Mouse (Mus musculus) liver, embryonic 14.5 days (tissue): ENCODE results near the gene Mdm4. TPM values are rescaled to one million over a fixed set of nuclear protein-coding genes. Genes with fewer than 3 reads are reported as not detected.
"Not testable (repeated sequence)": the region's sequence is repeated elsewhere in the genome, so short reads cannot be mapped to it uniquely, and the experiment has no call there.

Experiments used
- ATAC-seq: fragments of 200-750 bp; cut with Nextera tagmentation; 2 replicates; pipeline ENCODE4 v1.8.0; 2017; ENCODE audit warnings: moderate number of reproducible peaks, mild to moderate bottlenecking, moderate library complexity; ENCODE audit not compliant: insufficient read depth
- DNase-seq, 3 experiments: peaks; one replicate each; pipeline ENCODE4 v3.0.0-alpha.2; 2012 to 2013; ENCODE audit warnings: low read depth in 3 of 3, low spot score in 3 of 3
- H3K27ac ChIP-seq: fragments of 300-500 bp; sonication (generic); 2 replicates; pipeline ENCODE4 v1.5.1; 2014; ENCODE audit warnings: moderate library complexity, mild to moderate bottlenecking, control low read depth, inconsistent platforms
- H3K27me3 ChIP-seq: fragments of 300-500 bp; sonication (generic); 2 replicates; pipeline ENCODE4 v1.6.1; 2014; ENCODE audit warnings: mild to moderate bottlenecking, low read length, moderate library complexity; ENCODE audit not compliant: control insufficient read depth, insufficient read depth
- H3K36me3 ChIP-seq: fragments of 300-500 bp; sonication (generic); replicated peaks from 2 replicates; pipeline ENCODE4 v1.6.1; 2014; ENCODE audit warnings: low read depth; ENCODE audit not compliant: control insufficient read depth, insufficient read depth
- H3K4me1 ChIP-seq, 2 experiments: fragments of 200-500 bp in 1 of 2; fragments of 300-500 bp in 1 of 2; sonication (generic) in 1 of 2; replicated peaks; 2 replicates each; pipeline ENCODE4 v1.6.1; 2012 to 2014; ENCODE audit warnings: antibody characterized with exemption in 1 of 2, inconsistent platforms in 1 of 2, low read length in 1 of 2; ENCODE audit not compliant: control insufficient read depth in 2 of 2, insufficient read depth in 2 of 2
- H3K4me2 ChIP-seq: fragments of 300-500 bp; sonication (generic); 2 replicates; pipeline ENCODE4 v1.6.1; 2014; ENCODE audit warnings: low read depth, mild to moderate bottlenecking, control low read depth, moderate library complexity
- H3K4me3 ChIP-seq, 2 experiments: fragments of 200-500 bp in 1 of 2; fragments of 300-500 bp in 1 of 2; sonication (generic) in 1 of 2; 2 replicates each; pipeline ENCODE4 v1.5.1; 2012 to 2014; ENCODE audit warnings: low read depth in 2 of 2, low read length in 2 of 2, mild to moderate bottlenecking in 2 of 2, control low read depth in 1 of 2, inconsistent platforms in 1 of 2, moderate library complexity in 1 of 2; ENCODE audit not compliant: insufficient read depth in 1 of 2
- H3K9ac ChIP-seq: fragments of 300-500 bp; sonication (generic); replicated peaks from 2 replicates; pipeline ENCODE4 v1.6.1; 2014; ENCODE audit warnings: mild to moderate bottlenecking, control low read depth, moderate library complexity
- H3K9me3 ChIP-seq: fragments of 300-500 bp; sonication (generic); 2 replicates; pipeline ENCODE4 v1.6.1; 2016; ENCODE audit warnings: low read length, mixed read lengths; ENCODE audit not compliant: control insufficient read depth
- CTCF ChIP-seq: IDR thresholded peaks from 2 replicates; pipeline ENCODE4 v1.5.1; 2016; ENCODE audit warnings: antibody characterized with exemption, low read depth, control low read depth
- EP300 ChIP-seq: IDR thresholded peaks from 2 replicates; pipeline ENCODE4 v1.6.1; 2016; ENCODE audit warnings: antibody characterized with exemption, low read depth
- WGBS: fragments of 180-500 bp; shearing (Covaris S2); extraction: QIAGEN DNeasy Blood & Tissue Kit; methylation state at CpG from one replicate; pipeline ENCODE4 v1.1.7; 2014; ENCODE audit not compliant: insufficient replicate concordance; 5-methylcytosine and 5-hydroxymethylcytosine counted together
- polyA plus RNA-seq, 2 experiments: library from polyadenylated mRNA; depleted of rRNA in 1 of 2; stranded (reverse) in 1 of 2; unstranded in 1 of 2; fragments of >200 nt; fragmentation: Nextera tagmentation in 1 of 2; extraction: Ambion mirVana in 1 of 2; gene quantifications; 2 replicates each; pipeline versions ENCODE4 v1.2.1 to v1.2.3; 2012 to 2014

Mdm4 gene
- polyA plus RNA-seq, 2 experiments, result 11.6 to 25.9 TPM

- ATAC-seq (no peak), DNase-seq (no peak)
- TF ChIP-seq EP300, result no peak
- TF ChIP-seq CTCF, result no peak
- no peak overlapping the region for H3K4me3 ChIP-seq
- H3K27me3 ChIP-seq, result no peaks in the 10 kb centered on the region
- H3K9ac ChIP-seq, result no peak overlapping the region
- peaks cover 9 to 12% of the 10 kb centered on the region in 2 experiments for H3K4me1 ChIP-seq
- 85% methylated on average over 2 of the region's 2 CpGs for WGBS
- H3K36me3 ChIP-seq, result no peaks in the 10 kb centered on the region
- H3K9me3 ChIP-seq, result no peaks in the 10 kb centered on the region
- H3K4me2 ChIP-seq, result no peak overlapping the region
- H3K27ac ChIP-seq, result no peak overlapping the region
These were observed 3.2 kb downstream of the Mdm4 start for GRCm38 (mm10) chr1:133027126-133027525.

GRCm38 (mm10) chr1:133025796-133026190 lies 4.6 kb downstream of the Mdm4 start:
- WGBS, result 16% methylated on average over 21 of the region's 23 CpGs
- H3K4me2 ChIP-seq, result peak overlapping the region; percentile 70
- H3K4me1 ChIP-seq, result peaks cover 9 to 14% of the 10 kb centered on the region in 2 experiments
- H3K9me3 ChIP-seq, ATAC-seq, H3K36me3 ChIP-seq, H3K27me3 ChIP-seq, DNase-seq: not testable (repeated sequence)
- H3K4me3 ChIP-seq, result peak overlapping the region; percentile 69 to 95
- peak overlapping the region; percentile 67 for H3K27ac ChIP-seq
- H3K9ac ChIP-seq, result peak overlapping the region; percentile 85

GRCm38 (mm10) chr1:133025051-133025795 lies 5.1 kb downstream of the Mdm4 start:
- peaks cover 9 to 19% of the 10 kb centered on the region in 2 experiments for H3K4me1 ChIP-seq
- H3K36me3 ChIP-seq, result no peaks in the 10 kb centered on the region
- H3K27ac ChIP-seq, result peak overlapping the region; percentile 67
- DNase-seq (peak; percentile 89 to 93 (median 91)), ATAC-seq (peak; percentile 97)
- H3K9me3 ChIP-seq, result no peaks in the 10 kb centered on the region
- H3K4me3 ChIP-seq, result peak overlapping the region; percentile 69 to 95
- TF ChIP-seq EP300 (0 out of 2 replicates have a peak, but pooled peaks have one; percentile 6), CTCF (no peak)
- H3K4me2 ChIP-seq, result peak overlapping the region; percentile 70
- H3K9ac ChIP-seq, result peak overlapping the region; percentile 85
- H3K27me3 ChIP-seq, result no peaks in the 10 kb centered on the region
- 1% methylated on average over 40 of the region's 40 CpGs for WGBS

- Histone ChIP-seq H3K4me3 (peak overlapping the region; percentile 69 to 95), H3K36me3 (no peaks in the 10 kb centered on the region), H3K27ac (no peak overlapping the region), H3K9me3 (no peaks in the 10 kb centered on the region), H3K4me2 (peak overlapping the region; percentile 70), H3K27me3 (no peaks in the 10 kb centered on the region), H3K9ac (peak overlapping the region; percentile 85), H3K4me1 (peaks cover 9 to 20% of the 10 kb centered on the region in 2 experiments)
- DNase-seq (no peak), ATAC-seq (no peak)
- 20% methylated on average over 7 of the region's 7 CpGs for WGBS
- TF ChIP-seq EP300, result no peak
- TF ChIP-seq CTCF, result no peak
These were observed 5.9 kb downstream of the Mdm4 start for GRCm38 (mm10) chr1:133024426-133024825.

- not testable (repeated sequence) for DNase-seq, ATAC-seq, H3K27ac ChIP-seq, H3K9me3 ChIP-seq, H3K27me3 ChIP-seq, H3K36me3 ChIP-seq
- H3K4me1 ChIP-seq, result peaks cover 9 to 20% of the 10 kb centered on the region in 2 experiments
- WGBS, result 52% methylated on average over 3 of the region's 3 CpGs
- peak overlapping the region in 1 of 2 experiments; percentile 69; a peak in 3 of 4 replicates for H3K4me3 ChIP-seq
- H3K4me2 ChIP-seq, result peak overlapping the region; percentile 70
- H3K9ac ChIP-seq, result peak overlapping the region; percentile 85
These were observed 6.6 kb downstream of the Mdm4 start for GRCm38 (mm10) chr1:133023723-133024122.

GRCm38 (mm10) chr1:133021971-133022370 lies 8.4 kb downstream of the Mdm4 start:
- 91% methylated on average over 2 of the region's 2 CpGs for WGBS

More at GRCm38 (mm10) chr1:133021971-133022370, 8.4 kb downstream of the Mdm4 start:
- not testable (repeated sequence) for DNase-seq, H3K9ac ChIP-seq, H3K27me3 ChIP-seq, H3K9me3 ChIP-seq, H3K4me2 ChIP-seq, H3K27ac ChIP-seq, ATAC-seq, H3K4me3 ChIP-seq
- H3K4me1 ChIP-seq, result peaks cover 2 to 13% of the 10 kb centered on the region in 2 experiments; a peak in 3 of 4 replicates
- H3K36me3 ChIP-seq, result peaks cover 10% of the 10 kb centered on the region
